Mouse (Mus musculus) inflammation-experienced regulatory T-cells, adult 6 months (primary cell): Measurements from ENCODE around the gene Slc25a11. TPM values are rescaled to one million over a fixed set of nuclear protein-coding genes. Genes with fewer than 3 reads are reported as not detected.

Experiments
- ATAC-seq: one replicate; pipeline ENCODE4 v1.8.0; 2017
- polyA plus RNA-seq, 3 experiments: library from polyadenylated mRNA; unstranded; fragments of 100-300 nt; shearing (Covaris generic); gene quantifications; one replicate each; pipeline ENCODE4 v1.2.1; 2017

The Slc25a11 gene
- polyA plus RNA-seq, 3 experiments from 2014 or later, result 85.3 to 111 (median 111) TPM

GRCm38 (mm10) chr11:70619101-70619500, 28.2 kb downstream of the Slc25a11 start, which contains the start of gene Chrne:
TSS of gene Chrne (minus strand) at chr11:70619216.
- no peak for ATAC-seq

DNA sequence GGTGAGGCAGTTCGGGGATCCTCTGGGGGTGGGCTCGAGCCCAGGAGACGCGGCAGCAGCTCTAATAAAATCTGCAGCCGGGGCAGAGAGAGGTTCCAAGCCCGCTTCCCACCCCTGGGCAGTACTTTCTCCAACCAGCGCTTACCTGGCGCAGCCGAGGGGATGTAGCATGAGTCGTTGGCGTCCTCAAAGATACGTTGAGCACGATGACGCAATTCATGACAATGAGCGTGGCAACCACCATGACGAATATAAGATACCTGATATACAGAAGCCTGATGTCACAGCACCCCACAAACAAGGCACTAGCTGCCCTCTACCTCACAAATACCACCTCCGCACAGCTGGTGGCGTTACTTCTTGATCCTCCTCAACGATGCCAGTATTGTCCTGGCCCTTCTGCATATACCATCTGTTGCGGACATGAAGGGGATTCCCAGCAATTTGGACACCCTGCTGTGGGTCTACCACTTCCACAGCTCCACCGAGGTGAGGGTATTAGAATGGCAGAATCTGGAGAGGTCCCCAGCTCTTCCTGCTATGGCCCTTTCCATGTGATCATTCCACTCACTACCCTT, 31.7 kb downstream of the Slc25a11 start, which contains the start of gene 4930544D05Rik:
4930544D05Rik (plus strand) TSS at position 333 of the 578 bp plus-strand sequence.
- peak; percentile 74 for ATAC-seq

GRCm38 (mm10) chr11:70615074-70615473, 32.2 kb downstream of the Slc25a11 start:
- peak; percentile 96 for ATAC-seq

GRCm38 (mm10) chr11:70612505-70612904, 34.8 kb downstream of the Slc25a11 start:
- ATAC-seq, result no peak

GRCm38 (mm10) chr11:70610752-70611151, 36.5 kb downstream of the Slc25a11 start:
- no peak for ATAC-seq

DNA sequence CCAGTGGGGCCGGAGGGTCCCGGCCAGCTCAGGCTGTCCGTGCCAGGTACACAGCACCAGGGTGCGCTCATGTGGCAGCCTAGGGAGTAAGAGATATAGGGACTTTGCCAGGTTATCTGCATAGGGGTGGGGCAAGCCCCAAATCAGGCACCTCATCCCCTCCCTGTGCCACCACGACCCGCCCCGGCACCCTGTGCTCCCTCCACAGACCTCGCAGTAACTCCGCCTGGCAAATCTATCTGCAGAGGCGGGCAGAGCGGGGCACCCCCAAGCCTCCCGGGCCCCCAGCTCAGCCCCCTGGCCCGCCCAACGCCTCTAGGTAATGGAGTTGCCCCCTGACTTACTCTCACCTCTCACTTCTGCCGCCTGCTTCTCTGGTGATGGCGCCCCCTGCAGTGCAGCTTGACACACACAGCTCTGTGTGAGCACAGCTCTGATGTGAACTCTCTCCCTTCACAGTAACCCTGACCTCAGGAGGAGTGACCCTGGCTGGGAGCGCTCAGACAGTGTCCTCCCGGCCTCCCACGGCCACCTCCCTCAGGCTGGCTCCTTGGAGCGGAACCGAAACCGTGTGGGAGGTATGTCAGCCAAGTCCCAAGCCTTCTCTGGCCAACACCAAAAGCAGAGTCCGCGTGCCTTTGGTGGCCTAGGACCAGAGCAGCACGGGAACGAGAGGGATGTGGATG, 38.8 kb downstream of the Slc25a11 start:
- no peak for ATAC-seq

- no peak for ATAC-seq
These were observed 39.7 kb downstream of the Slc25a11 start for GRCm38 (mm10) chr11:70607611-70608010.

DNA sequence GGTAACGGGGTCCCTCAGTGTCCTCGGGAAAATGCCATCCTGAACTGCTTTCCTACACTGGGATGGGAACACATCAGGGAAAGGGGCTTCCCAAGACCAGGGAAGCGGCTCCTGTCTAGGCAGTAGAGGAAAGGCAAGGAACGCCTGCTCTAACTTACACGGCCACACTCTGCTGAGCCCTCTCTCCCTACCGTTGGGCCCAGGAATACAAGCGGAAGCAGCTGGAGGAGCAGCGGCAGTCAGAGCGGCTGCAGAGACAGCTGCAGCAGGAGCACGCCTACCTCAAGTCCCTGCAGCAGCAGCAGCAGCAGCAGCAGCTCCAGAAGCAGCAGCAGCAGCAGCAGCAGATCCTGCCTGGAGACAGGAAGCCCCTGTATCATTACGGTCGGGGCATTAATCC, 40.6 kb downstream of the Slc25a11 start:
- ATAC-seq, result no peak

DNA sequence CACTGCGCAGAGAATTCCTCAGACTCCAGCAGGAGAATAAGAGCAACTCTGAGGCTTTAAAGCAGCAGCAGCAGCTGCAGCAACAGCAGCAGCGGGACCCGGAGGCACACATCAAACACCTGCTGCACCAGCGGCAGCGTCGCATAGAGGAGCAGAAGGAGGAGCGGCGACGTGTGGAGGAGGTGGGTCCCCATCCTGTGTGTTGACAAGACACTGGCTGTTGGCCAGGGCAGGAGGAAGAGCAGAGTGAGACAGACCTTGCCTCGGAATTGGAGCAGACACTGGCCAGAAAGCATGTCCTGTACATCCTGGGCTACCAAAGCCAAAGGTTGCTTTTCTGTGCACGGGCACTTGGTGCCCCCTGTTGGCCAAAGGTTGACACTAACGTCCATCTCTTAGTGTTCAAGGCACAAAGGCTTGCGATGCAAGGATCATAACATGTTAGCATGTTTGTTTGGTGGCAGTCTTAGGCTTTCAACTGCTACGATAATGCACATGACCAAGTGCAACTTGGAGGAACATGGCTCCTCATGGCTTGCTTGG, 42.2 kb downstream of the Slc25a11 start:
- peak; percentile 77 for ATAC-seq

GRCm38 (mm10) chr11:70598451-70598953, 48.8 kb downstream of the Slc25a11 start:
- no peak for ATAC-seq

GRCm38 (mm10) chr11:70597301-70597700, 50.0 kb downstream of the Slc25a11 start:
- ATAC-seq, result peak; percentile 8

DNA sequence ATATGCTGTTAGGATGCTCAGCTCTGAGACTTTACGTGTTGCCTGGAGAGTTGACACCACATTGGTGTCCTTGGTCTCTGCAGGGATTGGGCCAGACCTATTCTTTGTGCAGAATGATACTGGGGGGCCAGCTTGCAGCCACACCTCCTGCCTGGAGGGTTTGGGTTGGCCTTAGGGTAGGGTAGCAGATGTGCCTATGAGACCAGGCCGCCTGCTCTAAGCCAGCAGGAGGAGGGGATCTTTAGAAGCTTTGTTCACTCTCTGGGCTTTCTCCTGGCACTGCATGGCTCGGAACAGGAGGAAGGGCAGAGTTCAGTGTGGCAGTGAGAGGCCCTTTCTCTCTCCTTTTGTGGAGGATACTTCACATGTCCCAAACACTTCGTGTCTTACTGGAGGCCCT, 51.2 kb downstream of the Slc25a11 start:
- no peak for ATAC-seq

DNA sequence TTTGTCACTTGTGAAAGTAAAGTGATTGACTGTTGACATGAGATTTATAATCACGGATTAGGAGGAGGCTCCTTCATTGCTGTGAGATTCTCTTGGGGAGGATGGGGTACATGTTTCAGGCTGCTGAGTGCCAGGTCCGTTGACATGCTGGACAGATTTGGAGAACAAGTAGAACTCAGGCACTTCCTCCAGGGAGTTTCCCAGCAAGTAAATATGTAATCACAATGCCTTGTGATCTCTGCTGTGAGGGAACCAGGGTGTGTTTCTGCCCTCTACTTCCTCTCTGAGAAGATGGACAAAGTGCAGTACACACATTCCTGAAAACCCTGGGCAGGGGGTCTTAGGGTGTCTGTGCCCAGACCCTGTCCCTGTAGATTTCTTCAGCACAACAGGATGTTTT, 51.6 kb downstream of the Slc25a11 start:
- peak; percentile 50 for ATAC-seq

DNA sequence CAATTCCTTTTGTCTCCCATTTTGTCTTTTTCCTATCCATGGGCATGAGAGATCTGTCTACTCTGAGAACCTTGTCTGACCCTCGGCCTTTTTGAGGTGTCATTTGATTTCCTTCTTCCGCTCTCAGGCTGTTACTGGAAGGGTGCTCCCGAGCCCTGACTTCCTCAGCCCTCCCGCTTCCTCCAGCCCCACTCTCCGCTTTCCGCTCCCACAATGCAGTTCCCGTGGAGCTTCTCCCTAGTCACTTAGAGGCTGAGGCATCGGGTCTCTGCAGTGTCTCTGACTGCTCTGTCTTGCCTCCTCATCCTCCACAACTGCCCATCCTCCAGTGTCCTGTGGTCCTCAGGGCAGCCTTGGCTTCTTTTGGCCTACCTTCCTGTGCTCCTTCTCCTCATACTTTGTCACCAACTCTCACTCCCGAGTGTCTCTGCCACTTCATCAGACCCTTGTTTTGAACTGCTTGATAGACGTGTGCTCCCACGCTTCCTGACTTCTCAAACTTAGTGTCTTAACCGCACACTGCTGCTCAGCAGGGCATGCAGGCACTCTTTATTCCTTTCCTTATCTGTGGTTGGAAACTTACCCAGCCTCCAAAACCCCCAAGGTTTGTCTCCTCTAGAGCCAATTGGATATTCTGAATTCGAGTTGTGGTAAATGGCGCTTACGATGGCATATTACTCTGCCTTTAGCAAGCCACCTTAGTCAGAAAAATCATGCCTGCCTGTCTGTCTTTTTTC, 52.9 kb downstream of the Slc25a11 start:
- ATAC-seq, result peak; percentile 77

Other genes with a start within 250 kb of the Slc25a11 start
- gene Pelp1, start 237.4 kb downstream of the Slc25a11 start, polyA plus RNA-seq, result 1 to 10 TPM; 5.2 to 7.3 (median 6.5) TPM
- 100 to 1,000 TPM in 2 of 3 experiments, 10 to 100 TPM in 1; 50.6 to 129 (median 119) TPM for gene Arrb2, start 214.8 kb downstream of the Slc25a11 start, polyA plus RNA-seq
- gene Med11, start 195.6 kb downstream of the Slc25a11 start, polyA plus RNA-seq, result 10 to 100 TPM; 76.7 to 81.3 (median 80.3) TPM
- not detected for gene Zmynd15, start 188.0 kb downstream of the Slc25a11 start, polyA plus RNA-seq
- gene Cxcl16, start 187.5 kb downstream of the Slc25a11 start, polyA plus RNA-seq, result under 1 TPM; 0.62 to 0.85 (median 0.72) TPM
- gene Tm4sf5, start 142.2 kb downstream of the Slc25a11 start, polyA plus RNA-seq, result 1 to 10 TPM; 1.6 to 3.2 (median 2.3) TPM
- gene Vmo1, start 132.9 kb downstream of the Slc25a11 start, polyA plus RNA-seq, result not detected
- gene Gltpd2, start 128.3 kb downstream of the Slc25a11 start, polyA plus RNA-seq, result not detected
- 100 to 1,000 TPM; 376 to 387 (median 385) TPM for gene Psmb6, start 122.1 kb downstream of the Slc25a11 start, polyA plus RNA-seq
- not detected for gene Gm40193, start 114.5 kb downstream of the Slc25a11 start, polyA plus RNA-seq
- gene Pld2, start 107.4 kb downstream of the Slc25a11 start, polyA plus RNA-seq, result 1 to 10 TPM; 1.8 to 2.1 (median 2.0) TPM
- 10 to 100 TPM in 1 of 3 experiments, 1 to 10 TPM in 2; 6.2 to 11.8 (median 9.2) TPM for gene Mink1, start 84.6 kb downstream of the Slc25a11 start, polyA plus RNA-seq
- gene 4930544D05Rik, start 31.6 kb downstream of the Slc25a11 start, polyA plus RNA-seq, result not detected
- 1 to 10 TPM in 1 of 3 experiments, under 1 TPM in 2; 0.51 to 3.0 (median 0.78) TPM for gene Chrne, start 28.3 kb downstream of the Slc25a11 start, polyA plus RNA-seq
- under 1 TPM; 0.17 to 0.69 (median 0.21) TPM for gene Gp1ba, start 8.4 kb downstream of the Slc25a11 start, polyA plus RNA-seq
- gene Rnf167, start 244 bp downstream of the Slc25a11 start, polyA plus RNA-seq, result 100 to 1,000 TPM; 276 to 454 (median 423) TPM
- gene Pfn1, start 7.2 kb upstream of the Slc25a11 start, polyA plus RNA-seq, result 1,000 to 10,000 TPM; 3,037 to 4,758 (median 3,214) TPM
- gene Eno3, start 9.7 kb upstream of the Slc25a11 start, polyA plus RNA-seq, result 10 to 100 TPM in 2 of 3 experiments, 1 to 10 TPM in 1; 6.2 to 27.4 (median 21.7) TPM
- 100 to 1,000 TPM; 131 to 155 (median 137) TPM for gene Spag7, start 21.9 kb upstream of the Slc25a11 start, polyA plus RNA-seq
- gene Camta2, start 40.6 kb upstream of the Slc25a11 start, polyA plus RNA-seq, result 10 to 100 TPM; 11.5 to 17.1 (median 12.8) TPM
- 1 to 10 TPM in 1 of 3 experiments, under 1 TPM in 1, not detected in 1; 0.44 to 1.0 TPM for gene Inca1, start 52.7 kb upstream of the Slc25a11 start, polyA plus RNA-seq
- gene Kif1c, start 53.1 kb upstream of the Slc25a11 start, polyA plus RNA-seq, result 1 to 10 TPM in 2 of 3 experiments, under 1 TPM in 1; 0.99 to 2.0 (median 1.3) TPM
- gene Zfp3, start 116.7 kb upstream of the Slc25a11 start, polyA plus RNA-seq, result 1 to 10 TPM; 3.4 to 5.8 (median 4.6) TPM
- gene Scimp, start 165.1 kb upstream of the Slc25a11 start, polyA plus RNA-seq, result 1 to 10 TPM in 1 of 3 experiments, under 1 TPM in 1, not detected in 1; 0.67 to 1.1 TPM
- gene Rabep1, start 197.3 kb upstream of the Slc25a11 start, polyA plus RNA-seq, result 10 to 100 TPM in 2 of 3 experiments, 1 to 10 TPM in 1; 9.9 to 13.0 (median 11.4) TPM